Mouse (Mus musculus) stomach, embryonic 16.5 days (tissue): Measurements from ENCODE around the gene Gm4131. TPM values are rescaled to one million over a fixed set of nuclear protein-coding genes. Genes with fewer than 3 reads are reported as not detected.

ENCODE experiments used
- ATAC-seq: fragments of 200-750 bp; cut with Nextera tagmentation; 2 replicates; pipeline ENCODE4 v1.8.0; 2017; ENCODE audit warnings: moderate number of reproducible peaks, moderate TSS enrichment; ENCODE audit not compliant: insufficient read depth, low FRiP score
- H3K27ac ChIP-seq: fragments of 300-500 bp; sonication (generic); 2 replicates; pipeline ENCODE4 v1.5.1; 2014; ENCODE audit warnings: low read length
- H3K27me3 ChIP-seq: fragments of 300-500 bp; sonication (generic); 2 replicates; pipeline ENCODE4 v1.6.1; 2014; ENCODE audit warnings: low read length, control low read depth, mixed read lengths; ENCODE audit not compliant: control insufficient read depth, insufficient read depth
- H3K36me3 ChIP-seq: fragments of 300-500 bp; sonication (generic); 2 replicates; pipeline ENCODE4 v1.6.1; 2014; ENCODE audit warnings: low read length; ENCODE audit not compliant: control insufficient read depth, insufficient read depth
- H3K4me1 ChIP-seq: fragments of 300-500 bp; sonication (generic); 2 replicates; pipeline ENCODE4 v1.6.1; 2014; ENCODE audit warnings: low read length, control low read depth, mixed read lengths; ENCODE audit not compliant: control insufficient read depth, insufficient read depth
- H3K4me2 ChIP-seq: fragments of 300-500 bp; sonication (generic); 2 replicates; pipeline ENCODE4 v1.6.1; 2014; ENCODE audit warnings: low read depth, low read length, mixed read lengths
- H3K4me3 ChIP-seq: fragments of 300-500 bp; sonication (generic); replicated peaks from 2 replicates; pipeline ENCODE4 v1.5.1; 2014; ENCODE audit warnings: mild to moderate bottlenecking, low read length
- H3K9ac ChIP-seq: fragments of 300-500 bp; sonication (generic); 2 replicates; pipeline ENCODE4 v1.6.1; 2014; ENCODE audit warnings: low read length
- H3K9me3 ChIP-seq: fragments of 300-500 bp; sonication (generic); replicated peaks from 2 replicates; pipeline ENCODE4 v1.6.1; 2016; ENCODE audit warnings: low read length, control low read depth; ENCODE audit not compliant: control insufficient read depth
- WGBS: fragments of 180-500 bp; shearing (Covaris S2); extraction: QIAGEN DNeasy Blood & Tissue Kit; methylation state at CpG from one replicate; pipeline ENCODE4 v1.1.7; 2014; 5-methylcytosine and 5-hydroxymethylcytosine counted together
- polyA plus RNA-seq: library from polyadenylated mRNA; unstranded; fragments of >200 nt; fragmentation: Nextera tagmentation; extraction: Ambion mirVana; gene quantifications from 2 replicates; pipeline ENCODE4 v1.2.1, GENCODE M21; 2015

Gene Gm4131
- polyA plus RNA-seq, 1 experiment from 2014 or later = not detected

GRCm38 (mm10) chr14:62492196-62492850 is 74.4 kb downstream of the Gm4131 start:
- Histone ChIP-seq H3K27ac (no peak overlapping the region), H3K27me3 (no peaks in the 10 kb centered on the region), H3K9me3 (no peaks in the 10 kb centered on the region), H3K4me1 (no peaks in the 10 kb centered on the region), H3K36me3 (no peaks in the 10 kb centered on the region), H3K4me3 (no peak overlapping the region), H3K4me2 (no peak overlapping the region), H3K9ac (no peak overlapping the region)
- 31% methylated on average over 16 of the region's 16 CpGs for WGBS
- ATAC-seq = no peak; the same call in 1 of the 2 replicates

GRCm38 (mm10) chr14:62488270-62488669 is 78.5 kb downstream of the Gm4131 start:
- H3K4me1 ChIP-seq = no peaks in the 10 kb centered on the region
- H3K27me3 ChIP-seq = no peaks in the 10 kb centered on the region
- no peak overlapping the region for H3K9ac ChIP-seq
- no peaks in the 10 kb centered on the region for H3K36me3 ChIP-seq
- no peak for ATAC-seq
- no peaks in the 10 kb centered on the region for H3K9me3 ChIP-seq
- no peak overlapping the region for H3K4me3 ChIP-seq
- H3K4me2 ChIP-seq = no peak overlapping the region
- WGBS = 83% methylated on average over 7 of the region's 7 CpGs
- no peak overlapping the region for H3K27ac ChIP-seq

- no peak overlapping the region for H3K4me3 ChIP-seq
- no peaks in the 10 kb centered on the region for H3K4me1 ChIP-seq
- H3K27ac ChIP-seq = no peak overlapping the region
- H3K27me3 ChIP-seq = no peaks in the 10 kb centered on the region
- H3K9me3 ChIP-seq = no peaks in the 10 kb centered on the region
- H3K36me3 ChIP-seq = no peaks in the 10 kb centered on the region
- no peak overlapping the region for H3K4me2 ChIP-seq
- ATAC-seq = no peak
- no peak overlapping the region for H3K9ac ChIP-seq
- WGBS = 40% methylated on average over 8 of the region's 8 CpGs
Observed at GRCm38 (mm10) chr14:62481381-62481780, 85.3 kb downstream of the Gm4131 start.

GRCm38 (mm10) chr14:62479395-62479794 is 87.3 kb downstream of the Gm4131 start:
- no peak overlapping the region for H3K4me2 ChIP-seq
- no peak; the same call in 1 of the 2 replicates for ATAC-seq
- 26% methylated on average over 6 of the region's 6 CpGs for WGBS
- H3K9ac ChIP-seq = no peak overlapping the region
- no peak overlapping the region for H3K27ac ChIP-seq
- no peaks in the 10 kb centered on the region for H3K36me3 ChIP-seq
- no peaks in the 10 kb centered on the region for H3K4me1 ChIP-seq
- no peak overlapping the region for H3K4me3 ChIP-seq
- H3K27me3 ChIP-seq = no peaks in the 10 kb centered on the region
- H3K9me3 ChIP-seq = no peaks in the 10 kb centered on the region

- no peak for ATAC-seq
- H3K27me3 ChIP-seq = no peaks in the 10 kb centered on the region
- H3K9ac ChIP-seq = no peak overlapping the region
- no peak overlapping the region for H3K4me3 ChIP-seq
- H3K9me3 ChIP-seq = no peaks in the 10 kb centered on the region
- no peaks in the 10 kb centered on the region for H3K4me1 ChIP-seq
- H3K27ac ChIP-seq = no peak overlapping the region
- WGBS = 52% methylated on average over 1 of the region's 1 CpGs
- no peak overlapping the region for H3K4me2 ChIP-seq
- no peaks in the 10 kb centered on the region for H3K36me3 ChIP-seq
Observed at GRCm38 (mm10) chr14:62474481-62474880, 92.2 kb downstream of the Gm4131 start.

- no peaks in the 10 kb centered on the region for H3K9me3 ChIP-seq
- 70% methylated on average over 2 of the region's 2 CpGs for WGBS
- H3K36me3 ChIP-seq = no peaks in the 10 kb centered on the region
- H3K27me3 ChIP-seq = no peaks in the 10 kb centered on the region
- ATAC-seq = no peak
- no peak overlapping the region for H3K27ac ChIP-seq
- no peak overlapping the region for H3K9ac ChIP-seq
- H3K4me1 ChIP-seq = no peaks in the 10 kb centered on the region
- no peak overlapping the region for H3K4me3 ChIP-seq
- no peak overlapping the region for H3K4me2 ChIP-seq
Observed at GRCm38 (mm10) chr14:62472061-62472460, 94.7 kb downstream of the Gm4131 start.

GRCm38 (mm10) chr14:62468753-62469125 is 98.0 kb downstream of the Gm4131 start:
- Histone ChIP-seq H3K9me3 (no peaks in the 10 kb centered on the region), H3K36me3 (no peaks in the 10 kb centered on the region), H3K27ac (no peak overlapping the region), H3K27me3 (no peaks in the 10 kb centered on the region), H3K4me3 (no peak overlapping the region), H3K4me2 (no peak overlapping the region), H3K9ac (no peak overlapping the region), H3K4me1 (no peaks in the 10 kb centered on the region)
- no peak for ATAC-seq
- WGBS = 86% methylated on average over 5 of the region's 5 CpGs

GRCm38 (mm10) chr14:62468119-62468752 is 98.5 kb downstream of the Gm4131 start:
- Histone ChIP-seq H3K9me3 (no peaks in the 10 kb centered on the region), H3K36me3 (no peaks in the 10 kb centered on the region), H3K4me3 (no peak overlapping the region), H3K9ac (no peak overlapping the region), H3K4me1 (no peaks in the 10 kb centered on the region), H3K27ac (no peak overlapping the region), H3K27me3 (no peaks in the 10 kb centered on the region), H3K4me2 (no peak overlapping the region)
- no peak for ATAC-seq
- 66% methylated on average over 6 of the region's 6 CpGs for WGBS

- WGBS = 27% methylated on average over 9 of the region's 9 CpGs
- no peak overlapping the region for H3K27ac ChIP-seq
- H3K4me3 ChIP-seq = no peak overlapping the region
- H3K4me1 ChIP-seq = no peaks in the 10 kb centered on the region
- H3K9me3 ChIP-seq = no peaks in the 10 kb centered on the region
- no peak overlapping the region for H3K9ac ChIP-seq
- ATAC-seq = no peak
- no peaks in the 10 kb centered on the region for H3K36me3 ChIP-seq
- no peak overlapping the region for H3K4me2 ChIP-seq
- H3K27me3 ChIP-seq = no peaks in the 10 kb centered on the region
Observed at GRCm38 (mm10) chr14:62464966-62465365, 101.8 kb downstream of the Gm4131 start.
